Mouse (Mus musculus): Measurements from ENCODE around the gene Zeb2.

Gene Zeb2

GRCm38 (mm10) chr2:45097969-45098368 lies 19.2 kb downstream of the Zeb2 start:
- Histone ChIP-seq H3K4me3 (replicated peaks; ENCODE audit: low read length) (no peak overlapping the region), H3K27me3 (ENCODE audit: insufficient read depth, low read length) (peaks cover 22% of the 10 kb centered on the region), H3K9me3 (ENCODE audit: low read length) (no peaks in the 10 kb centered on the region), H3K36me3 (ENCODE audit: insufficient read depth, low read length) (no peaks in the 10 kb centered on the region), H3K4me1 (replicated peaks; ENCODE audit: low read depth, low read length) (peaks cover 23% of the 10 kb centered on the region)
- TF ChIP-seq CTCF (conservative IDR thresholded peaks at IDR 0.05; ENCODE audit: low read length): no peak
- TF ChIP-seq NANOG (IDR thresholded peaks at IDR 0.05; ENCODE audit: borderline replicate concordance, low read length): no peak
- TF ChIP-seq POU5F1 (IDR thresholded peaks at IDR 0.05; ENCODE audit: borderline replicate concordance, low read length): no peak

- H3K4me3 ChIP-seq (replicated peaks; ENCODE audit: low read length): no peak overlapping the region
- no peaks in the 10 kb centered on the region for H3K36me3 ChIP-seq (ENCODE audit: insufficient read depth, low read length)
- no peak for TF ChIP-seq CTCF (conservative IDR thresholded peaks at IDR 0.05; ENCODE audit: low read length)
- no peak for TF ChIP-seq POU5F1 (IDR thresholded peaks at IDR 0.05; ENCODE audit: borderline replicate concordance, low read length)
- no peak for TF ChIP-seq NANOG (IDR thresholded peaks at IDR 0.05; ENCODE audit: borderline replicate concordance, low read length)
- H3K9me3 ChIP-seq (ENCODE audit: low read length): no peaks in the 10 kb centered on the region
- peaks cover 21% of the 10 kb centered on the region for H3K27me3 ChIP-seq (ENCODE audit: insufficient read depth, low read length)
- H3K4me1 ChIP-seq (replicated peaks; ENCODE audit: low read depth, low read length): peaks cover 21% of the 10 kb centered on the region
These were observed 20.5 kb downstream of the Zeb2 start for GRCm38 (mm10) chr2:45096638-45097247.

- peaks cover 23% of the 10 kb centered on the region for H3K4me1 ChIP-seq (replicated peaks; ENCODE audit: low read depth, low read length)
- no peaks in the 10 kb centered on the region for H3K9me3 ChIP-seq (ENCODE audit: low read length)
- no peaks in the 10 kb centered on the region for H3K36me3 ChIP-seq (ENCODE audit: insufficient read depth, low read length)
- TF ChIP-seq CTCF (conservative IDR thresholded peaks at IDR 0.05; ENCODE audit: low read length) (no peak), NANOG (IDR thresholded peaks at IDR 0.05; ENCODE audit: borderline replicate concordance, low read length) (no peak), POU5F1 (IDR thresholded peaks at IDR 0.05; ENCODE audit: borderline replicate concordance, low read length) (no peak)
- H3K4me3 ChIP-seq (replicated peaks; ENCODE audit: low read length): no peak overlapping the region
- H3K27me3 ChIP-seq (ENCODE audit: insufficient read depth, low read length): peaks cover 16% of the 10 kb centered on the region
These were observed 21.4 kb downstream of the Zeb2 start for GRCm38 (mm10) chr2:45095825-45096224.

GRCm38 (mm10) chr2:45094371-45094967 lies 22.7 kb downstream of the Zeb2 start:
- TF ChIP-seq NANOG (IDR thresholded peaks at IDR 0.05; ENCODE audit: borderline replicate concordance, low read length): no peak
- TF ChIP-seq POU5F1 (IDR thresholded peaks at IDR 0.05; ENCODE audit: borderline replicate concordance, low read length): no peak
- no peak for TF ChIP-seq CTCF (conservative IDR thresholded peaks at IDR 0.05; ENCODE audit: low read length)

GRCm38 (mm10) chr2:45093479-45093878 lies 23.7 kb downstream of the Zeb2 start:
- peaks cover 36% of the 10 kb centered on the region for H3K4me1 ChIP-seq (replicated peaks; ENCODE audit: low read depth, low read length)
- no peak for TF ChIP-seq POU5F1 (IDR thresholded peaks at IDR 0.05; ENCODE audit: borderline replicate concordance, low read length)
- no peak for TF ChIP-seq NANOG (IDR thresholded peaks at IDR 0.05; ENCODE audit: borderline replicate concordance, low read length)
- TF ChIP-seq CTCF (conservative IDR thresholded peaks at IDR 0.05; ENCODE audit: low read length): no peak
- no peak overlapping the region for H3K4me3 ChIP-seq (replicated peaks; ENCODE audit: low read length)
- peaks cover 11% of the 10 kb centered on the region; the same call in 1 of the 2 replicates for H3K27me3 ChIP-seq (ENCODE audit: insufficient read depth, low read length)
- H3K9me3 ChIP-seq (ENCODE audit: low read length): no peaks in the 10 kb centered on the region
- H3K36me3 ChIP-seq (ENCODE audit: insufficient read depth, low read length): no peaks in the 10 kb centered on the region

More at GRCm38 (mm10) chr2:45094371-45094967, 22.7 kb downstream of the Zeb2 start:
- Histone ChIP-seq H3K9me3 (ENCODE audit: low read length) (no peaks in the 10 kb centered on the region), H3K36me3 (ENCODE audit: insufficient read depth, low read length) (no peaks in the 10 kb centered on the region), H3K4me1 (replicated peaks; ENCODE audit: low read depth, low read length) (peaks cover 26% of the 10 kb centered on the region), H3K27me3 (ENCODE audit: insufficient read depth, low read length) (peaks cover 9% of the 10 kb centered on the region; the same call in 1 of the 2 replicates), H3K4me3 (replicated peaks; ENCODE audit: low read length) (no peak overlapping the region)

GRCm38 (mm10) chr2:45092654-45093053 lies 24.5 kb downstream of the Zeb2 start:
- Histone ChIP-seq H3K4me3 (replicated peaks; ENCODE audit: low read length) (no peak overlapping the region), H3K36me3 (ENCODE audit: insufficient read depth, low read length) (no peaks in the 10 kb centered on the region), H3K9me3 (ENCODE audit: low read length) (no peaks in the 10 kb centered on the region), H3K27me3 (ENCODE audit: insufficient read depth, low read length) (peaks cover 11% of the 10 kb centered on the region; the same call in 1 of the 2 replicates), H3K4me1 (replicated peaks; ENCODE audit: low read depth, low read length) (peaks cover 38% of the 10 kb centered on the region)
- TF ChIP-seq NANOG (IDR thresholded peaks at IDR 0.05; ENCODE audit: borderline replicate concordance, low read length) (no peak), CTCF (conservative IDR thresholded peaks at IDR 0.05; ENCODE audit: low read length) (no peak), POU5F1 (IDR thresholded peaks at IDR 0.05; ENCODE audit: borderline replicate concordance, low read length) (no peak)

- peaks cover 35% of the 10 kb centered on the region for H3K4me1 ChIP-seq (replicated peaks; ENCODE audit: low read depth, low read length)
- no peak overlapping the region for H3K4me3 ChIP-seq (replicated peaks; ENCODE audit: low read length)
- no peak for TF ChIP-seq NANOG (IDR thresholded peaks at IDR 0.05; ENCODE audit: borderline replicate concordance, low read length)
- no peak for TF ChIP-seq CTCF (conservative IDR thresholded peaks at IDR 0.05; ENCODE audit: low read length)
- TF ChIP-seq POU5F1 (IDR thresholded peaks at IDR 0.05; ENCODE audit: borderline replicate concordance, low read length): no peak
- no peaks in the 10 kb centered on the region for H3K9me3 ChIP-seq (ENCODE audit: low read length)
- H3K27me3 ChIP-seq (ENCODE audit: insufficient read depth, low read length): peaks cover 12% of the 10 kb centered on the region; the same call in 1 of the 2 replicates
- H3K36me3 ChIP-seq (ENCODE audit: insufficient read depth, low read length): no peaks in the 10 kb centered on the region
These were observed 26.5 kb downstream of the Zeb2 start for GRCm38 (mm10) chr2:45090529-45091297.

- Histone ChIP-seq H3K4me3 (replicated peaks; ENCODE audit: low read length) (no peak overlapping the region), H3K27me3 (ENCODE audit: insufficient read depth, low read length) (peaks cover 12% of the 10 kb centered on the region; the same call in 1 of the 2 replicates), H3K9me3 (ENCODE audit: low read length) (no peaks in the 10 kb centered on the region), H3K4me1 (replicated peaks; ENCODE audit: low read depth, low read length) (peaks cover 35% of the 10 kb centered on the region), H3K36me3 (ENCODE audit: insufficient read depth, low read length) (no peaks in the 10 kb centered on the region)
- TF ChIP-seq CTCF (conservative IDR thresholded peaks at IDR 0.05; ENCODE audit: low read length) (no peak), POU5F1 (IDR thresholded peaks at IDR 0.05; ENCODE audit: borderline replicate concordance, low read length) (no peak), NANOG (IDR thresholded peaks at IDR 0.05; ENCODE audit: borderline replicate concordance, low read length) (no peak)
These were observed 28.0 kb downstream of the Zeb2 start for GRCm38 (mm10) chr2:45089251-45089530.

All from E14TG2a.4 (cell line).